Mouse (Mus musculus) heart, postnatal 4 days (tissue): ENCODE measurements at regions not wholly inside any gene's neighbourhood (a gene's known extent, or its start where the extent isn't known, plus 50 kb on each side); places are given as distances from the start of the nearest gene placed in this dataset.

ENCODE experiments used
- DNase-seq: peaks from one replicate; pipeline ENCODE4 v3.0.0; 2021

DNA sequence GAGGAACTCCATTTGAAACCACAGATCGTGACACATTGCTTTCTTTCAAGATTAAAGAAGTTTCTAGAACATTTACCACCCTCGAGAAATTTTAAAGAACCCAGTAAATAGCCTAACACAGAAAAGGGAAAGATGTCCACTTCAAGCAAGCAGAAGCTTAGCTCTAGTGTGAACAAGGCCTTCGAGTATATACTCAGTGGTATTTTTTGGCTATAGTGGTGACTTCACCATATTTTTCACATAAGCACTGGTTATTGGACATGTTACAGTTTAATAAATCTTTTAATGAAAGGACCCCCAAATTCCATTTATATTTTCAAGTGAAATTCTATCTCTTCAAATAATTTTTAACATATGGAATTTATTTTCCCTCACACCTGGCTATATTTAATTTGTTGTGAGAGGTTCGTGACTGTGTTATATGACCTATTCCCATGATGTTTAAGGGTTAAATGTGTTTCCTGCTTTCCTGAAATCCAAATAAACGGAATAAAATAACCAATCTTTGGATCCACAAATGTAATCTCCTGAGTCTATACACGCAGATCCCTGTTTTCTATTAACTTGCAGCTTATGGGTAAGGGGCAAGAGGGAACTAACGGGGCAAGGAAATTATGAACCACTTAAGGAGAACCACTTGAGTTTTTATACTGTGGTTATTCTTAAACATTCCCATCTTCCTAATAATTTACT is 60.6 kb upstream of the Tas2r134 start:
- no peak for DNase-seq

DNA sequence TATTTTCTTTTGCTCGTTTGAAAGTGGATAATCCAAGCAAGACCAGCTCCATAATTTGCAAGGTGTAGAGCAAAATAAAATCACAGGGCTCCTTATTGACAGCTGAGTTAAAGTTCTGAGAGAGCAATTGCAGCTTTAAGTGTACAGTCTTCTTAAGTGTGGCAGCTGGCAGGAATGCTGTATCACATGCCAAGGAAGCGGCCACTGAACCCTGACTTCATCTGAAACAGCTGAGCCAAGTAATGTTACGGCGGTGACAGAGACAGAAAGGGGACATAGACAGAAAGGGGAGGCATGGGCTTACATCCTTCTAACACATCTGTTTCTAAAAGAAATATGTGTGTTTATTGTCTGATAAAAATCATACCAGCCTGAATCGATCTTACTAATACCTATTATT is 63.4 kb upstream of the Tas2r134 start:
- DNase-seq = peak; percentile 7

DNA sequence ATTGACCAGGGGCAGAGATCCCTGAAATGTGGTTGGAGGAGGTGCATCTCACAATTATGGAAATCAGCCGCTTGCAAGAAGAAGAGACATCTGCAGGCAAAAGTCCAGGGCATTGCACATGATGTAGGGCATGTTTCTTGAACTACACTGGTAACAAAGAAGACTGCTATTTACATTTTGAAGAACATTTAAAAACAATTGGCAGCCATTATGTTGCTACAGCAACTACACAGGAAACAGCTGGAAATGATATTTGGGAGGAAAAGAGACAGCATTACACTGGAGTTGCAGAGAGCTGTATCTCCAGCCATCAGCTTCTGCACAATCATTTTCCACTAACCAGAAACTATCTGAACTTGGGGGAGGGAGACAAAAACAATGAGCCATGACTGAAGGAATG is 64.1 kb upstream of the Tas2r134 start:
- peak; percentile 4 for DNase-seq

DNA sequence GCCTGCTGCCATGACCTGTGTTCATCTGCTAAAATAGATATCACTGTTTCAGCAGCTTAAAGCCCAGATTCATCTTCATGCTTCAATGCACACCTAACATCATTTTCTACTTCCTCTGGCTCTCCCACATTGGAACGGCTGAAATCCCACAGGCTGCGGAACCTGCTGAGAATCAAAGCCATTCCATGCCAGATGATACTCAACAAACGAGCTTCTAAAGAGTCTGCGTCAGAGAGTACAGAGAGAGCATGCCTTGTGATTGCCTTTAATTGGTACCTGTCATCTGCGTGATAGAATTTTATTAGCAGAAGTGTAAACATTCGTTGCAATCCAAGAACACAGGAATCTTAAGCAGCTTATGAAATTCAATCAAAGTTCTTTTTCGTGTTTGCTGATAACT is 76.4 kb upstream of the Tas2r134 start:
- no peak for DNase-seq

DNA sequence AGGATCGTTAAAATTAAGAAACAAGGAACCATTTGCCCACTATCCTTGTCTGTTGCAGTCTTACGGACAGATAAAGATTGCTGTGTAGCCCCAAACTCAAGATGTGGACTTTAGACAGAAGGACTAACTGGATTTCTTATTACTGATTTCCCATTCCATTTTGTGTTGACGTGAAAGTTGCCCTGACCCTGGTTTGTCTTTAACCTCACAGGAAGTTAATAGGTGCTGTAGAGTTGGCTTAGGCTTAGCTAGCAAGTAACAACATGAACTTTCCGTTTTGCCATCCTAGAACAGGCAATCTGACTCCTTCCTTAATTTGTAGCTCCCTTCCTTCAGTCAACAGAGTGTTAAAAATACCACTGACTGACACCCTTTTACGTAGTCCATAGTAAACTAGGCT is 78.2 kb upstream of the Tas2r134 start:
- no peak for DNase-seq

DNA sequence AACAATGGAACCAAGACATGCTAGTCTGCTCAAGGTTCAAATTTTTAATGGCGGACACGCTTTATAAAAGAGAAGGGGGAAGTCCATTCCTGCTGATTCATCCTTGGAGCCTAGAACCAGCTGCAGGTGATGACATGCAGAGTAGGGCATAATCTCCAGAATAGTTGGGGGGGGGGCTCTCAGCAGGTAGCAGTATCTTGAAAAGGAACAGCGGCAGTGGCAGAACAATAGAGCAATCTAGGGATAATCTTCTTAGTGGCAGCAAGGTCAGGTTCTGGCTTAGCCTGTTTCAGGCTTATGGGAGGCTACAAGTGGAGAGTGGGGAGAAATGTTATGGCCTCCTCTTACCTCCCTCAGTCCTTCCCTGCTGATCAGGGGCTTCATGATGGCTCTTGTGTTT is 81.1 kb upstream of the Tas2r134 start:
- DNase-seq = no peak

DNA sequence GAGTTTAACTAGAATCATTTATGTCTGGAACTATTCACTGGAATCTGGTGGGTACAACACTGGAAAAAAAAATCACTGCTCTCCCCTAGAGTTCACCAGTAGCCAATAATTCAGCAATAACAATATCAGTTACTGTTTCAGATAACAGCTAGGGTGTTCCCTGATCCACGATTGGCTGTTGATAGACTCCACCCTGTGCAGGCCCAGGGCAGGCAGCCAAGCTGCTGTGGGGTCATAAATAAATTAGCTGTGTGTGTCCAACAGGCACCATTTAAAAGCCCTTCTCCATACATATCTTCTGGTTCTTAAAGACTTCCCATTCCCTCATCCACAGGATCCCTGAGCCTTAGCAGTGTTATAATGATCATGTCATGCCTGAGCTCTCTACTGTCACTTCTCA is 83.4 kb upstream of the Tas2r134 start:
- no peak for DNase-seq

DNA sequence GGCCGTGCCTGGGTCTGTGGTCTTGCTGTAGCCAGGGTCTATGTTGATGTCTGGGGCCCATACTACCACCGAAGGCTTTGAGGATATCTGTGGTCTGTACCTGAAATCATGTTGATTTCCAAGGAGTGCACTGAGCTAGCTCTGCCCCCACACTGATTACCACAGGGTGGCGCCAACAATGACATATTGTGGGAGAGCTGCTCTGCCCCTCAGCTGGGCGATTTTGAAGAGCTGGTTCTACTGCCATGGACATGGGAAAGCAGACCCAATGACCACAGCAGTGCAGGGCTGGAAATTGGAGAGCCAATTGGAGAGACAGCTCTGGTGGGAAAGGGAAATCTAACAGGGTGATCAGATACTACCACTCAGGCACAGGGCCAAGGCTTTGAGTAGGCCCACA is 85.0 kb upstream of the Tas2r134 start:
- peak; percentile 14 for DNase-seq

DNA sequence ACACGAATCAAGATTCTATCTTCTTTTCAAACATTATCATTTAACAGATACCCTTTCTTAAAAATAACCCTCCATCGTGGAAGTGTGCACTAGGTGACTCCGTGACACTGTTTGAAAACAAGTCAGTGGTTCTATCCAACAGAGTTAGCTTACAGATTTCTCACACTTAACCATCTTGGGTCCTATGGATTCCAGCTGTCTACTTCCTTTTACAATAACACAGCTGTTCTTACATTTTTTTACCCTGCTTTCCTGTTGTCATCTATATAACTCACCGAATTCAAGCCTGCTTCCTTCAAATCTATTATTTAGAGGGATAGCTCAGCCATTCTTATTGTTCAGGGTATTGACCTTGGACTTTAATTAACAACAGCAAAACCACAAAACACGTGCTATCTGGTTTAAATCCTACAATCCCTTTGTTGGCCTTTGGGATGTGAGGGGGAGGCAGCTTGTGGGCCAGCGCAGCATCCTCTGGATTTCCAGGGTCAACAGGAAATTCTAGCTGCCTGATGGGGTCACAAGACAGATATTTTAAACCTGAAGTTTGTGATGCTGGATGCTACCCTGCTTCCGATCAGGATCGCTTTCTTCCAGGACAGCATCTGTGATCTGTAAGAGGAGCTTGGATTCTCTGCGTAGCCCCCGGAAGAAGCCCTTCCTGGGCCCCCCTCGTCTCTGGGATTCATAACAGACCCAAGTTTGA is 94.4 kb upstream of the Tas2r134 start:
- no peak for DNase-seq

DNA sequence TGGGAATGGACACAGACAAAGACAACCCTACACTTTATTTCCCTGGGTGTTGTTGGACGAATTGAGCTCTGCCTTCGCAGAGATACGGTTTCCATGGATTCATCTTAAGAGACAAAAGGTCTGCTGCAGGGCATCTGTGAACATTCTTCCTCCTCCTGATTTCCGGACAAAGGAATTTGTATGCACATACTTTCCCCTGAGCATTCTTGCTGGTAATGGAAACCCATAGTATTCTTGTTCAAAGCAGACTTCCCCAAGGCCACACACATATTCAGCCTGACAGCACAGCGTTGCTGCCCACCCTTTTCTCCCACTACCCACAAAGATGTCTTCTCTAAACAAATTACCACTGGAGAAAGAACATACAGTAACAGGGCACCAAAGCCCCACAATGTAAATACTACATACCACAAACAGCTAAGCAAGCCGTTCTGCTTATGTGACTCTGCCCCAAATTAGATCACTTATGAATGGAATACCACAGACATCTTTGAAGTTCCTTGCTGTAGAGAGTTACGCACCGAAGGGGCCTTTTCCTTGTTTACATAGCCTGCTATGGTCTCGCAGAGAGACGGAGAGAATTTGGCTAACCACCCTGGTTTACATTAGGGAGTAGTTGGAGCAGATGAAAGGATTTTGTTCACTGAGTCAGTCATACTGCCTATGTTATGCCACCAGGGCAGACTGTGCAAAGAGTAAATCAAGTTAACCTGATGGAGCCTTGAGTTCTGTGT is 96.0 kb upstream of the Tas2r134 start:
- DNase-seq = no peak

DNA sequence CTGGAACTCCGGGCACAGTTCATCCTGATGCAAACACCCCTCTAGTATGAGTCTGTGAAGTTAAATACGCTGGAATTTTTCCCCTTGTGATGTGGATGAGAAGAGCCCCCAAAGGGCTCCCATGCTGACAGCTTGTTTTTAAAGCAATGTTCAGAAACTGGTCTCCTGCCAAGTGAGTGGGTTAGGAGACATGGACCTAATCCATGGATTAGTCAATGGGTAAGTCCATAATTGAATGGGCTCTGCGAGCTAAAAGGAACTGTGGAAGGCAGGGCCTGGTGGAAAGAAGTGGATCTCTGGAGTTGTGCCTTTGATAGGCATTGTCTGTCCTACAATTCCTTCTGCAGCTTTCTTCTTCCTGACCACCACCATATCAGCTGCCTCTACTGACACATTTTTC is 104.5 kb upstream of the Tas2r134 start:
- no peak for DNase-seq

DNA sequence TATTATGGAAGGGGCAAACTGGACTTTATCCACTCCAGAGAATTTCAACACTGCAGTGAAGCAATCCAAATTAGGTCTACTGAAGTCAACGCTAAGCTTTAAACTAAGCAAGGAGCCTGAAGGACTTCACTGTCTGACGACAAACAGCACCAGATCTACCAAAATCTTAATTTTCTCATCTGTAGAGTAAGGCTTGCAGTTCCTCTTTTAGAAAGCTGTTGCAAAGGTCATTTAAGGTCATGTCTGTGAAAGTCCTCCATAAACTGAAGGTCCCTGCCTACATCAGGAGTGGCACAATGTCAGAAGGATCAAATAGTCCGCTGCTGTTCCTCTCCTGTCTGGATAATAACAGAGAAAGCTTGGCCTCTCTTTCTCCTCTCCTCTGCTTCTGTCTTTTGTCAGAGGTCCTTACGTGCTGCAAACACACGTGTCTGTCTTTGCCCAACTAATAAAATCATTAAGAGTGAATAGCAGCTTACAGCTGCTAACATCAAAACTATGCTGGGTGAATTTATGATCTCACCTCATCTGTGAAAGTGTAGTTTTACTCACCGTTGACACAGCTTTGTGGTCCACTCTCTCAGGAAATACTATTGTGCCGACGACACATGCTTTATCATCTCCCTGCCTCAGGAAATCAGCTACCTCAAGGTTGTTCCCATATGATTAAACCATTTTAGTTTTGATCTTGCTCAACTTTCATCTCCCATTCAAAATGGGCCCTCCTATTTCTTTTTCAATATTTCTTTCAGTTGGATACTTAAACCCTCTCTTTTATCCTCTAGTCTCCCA is 117.9 kb upstream of the Tas2r134 start:
- DNase-seq = no peak

DNA sequence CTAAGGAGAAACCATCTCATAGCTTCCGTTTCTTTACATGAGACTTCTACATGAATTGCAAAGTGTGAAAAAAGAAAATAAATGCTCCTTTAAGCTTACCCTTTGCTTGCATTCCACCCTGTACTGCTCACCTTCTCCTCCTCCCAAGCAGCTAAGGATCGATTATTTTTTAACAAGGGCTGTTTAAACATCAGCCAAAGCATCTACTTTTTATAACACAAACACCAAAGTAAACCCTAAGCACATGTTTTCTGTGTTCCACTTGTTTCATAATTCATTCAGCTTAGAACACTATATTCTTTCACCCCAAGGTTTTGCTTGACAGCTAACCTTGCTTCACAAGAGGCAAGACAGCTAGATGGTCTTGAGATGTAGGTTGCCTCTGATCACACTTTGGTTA is 129.4 kb upstream of the Tas2r134 start:
- no peak for DNase-seq

DNA sequence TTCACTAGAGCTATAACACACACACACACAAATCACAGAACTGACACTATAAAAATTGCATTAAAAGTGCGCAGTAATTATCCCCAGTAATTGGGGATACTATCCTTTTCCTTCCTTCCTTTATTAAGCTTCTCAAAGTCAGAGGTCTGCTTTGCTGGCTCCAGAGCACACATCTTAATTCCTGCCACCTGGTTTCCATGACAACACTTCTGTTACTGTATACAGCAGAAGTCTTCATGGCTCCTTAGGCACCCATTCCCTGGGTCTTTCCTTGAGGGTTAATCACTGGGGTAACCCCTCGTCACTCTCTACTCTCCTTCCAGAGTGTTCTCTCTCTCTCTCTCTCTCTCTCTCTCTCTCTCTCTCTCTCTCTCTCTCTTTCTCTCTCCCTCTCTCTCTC is 153.6 kb upstream of the Tas2r134 start:
- DNase-seq = no peak

DNA sequence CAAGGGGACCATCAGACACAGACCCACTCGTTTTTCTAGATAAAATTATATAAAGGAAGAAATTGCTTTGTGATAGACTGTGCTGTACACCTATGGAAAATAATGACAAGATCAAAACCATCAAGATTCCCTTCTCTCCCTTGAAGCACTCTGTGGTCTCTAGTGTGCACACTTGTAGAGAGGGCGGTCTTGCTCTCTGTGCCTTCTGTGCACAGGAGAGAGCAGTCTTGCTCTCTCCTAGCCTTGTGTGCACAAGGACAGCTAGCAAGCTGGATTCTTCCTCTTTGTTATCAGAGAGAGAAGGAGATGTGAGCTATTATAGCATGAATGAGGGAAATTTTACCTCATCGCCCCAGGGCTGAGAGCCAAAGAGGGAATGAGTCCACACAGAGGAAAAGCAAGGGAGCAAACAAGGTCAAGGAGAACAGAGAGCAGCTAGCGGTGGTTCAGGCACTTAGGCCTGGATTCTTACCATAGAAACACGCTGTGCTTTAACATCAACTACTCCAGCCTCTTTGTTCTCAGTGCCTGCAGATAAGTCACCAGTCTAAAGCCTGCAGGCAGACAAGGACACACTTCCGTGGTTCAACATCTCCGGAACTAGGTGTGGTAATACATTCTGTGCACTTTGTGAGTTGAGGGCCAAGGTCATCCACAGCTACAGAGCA is 160.2 kb upstream of the Tas2r134 start:
- DNase-seq = peak; percentile 25

DNA sequence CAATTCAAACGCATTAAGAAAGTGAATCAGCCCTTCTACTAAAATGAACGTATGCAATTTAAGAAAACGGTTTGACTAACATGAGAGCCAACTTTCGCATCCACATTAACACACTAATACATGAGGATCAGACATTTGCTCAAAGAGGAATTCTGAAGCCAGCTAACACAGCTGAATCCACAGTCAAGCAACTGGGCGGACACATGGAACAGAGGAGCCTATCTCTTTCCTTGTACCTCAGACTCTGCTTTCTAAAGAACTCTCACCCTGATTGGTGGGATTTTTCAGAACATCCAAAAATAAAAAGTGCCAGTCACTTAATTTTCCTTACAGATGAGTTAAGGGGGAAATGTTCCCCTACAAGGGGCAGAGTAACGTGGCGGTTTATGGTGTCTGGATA is 161.3 kb upstream of the Tas2r134 start:
- no peak for DNase-seq

DNA sequence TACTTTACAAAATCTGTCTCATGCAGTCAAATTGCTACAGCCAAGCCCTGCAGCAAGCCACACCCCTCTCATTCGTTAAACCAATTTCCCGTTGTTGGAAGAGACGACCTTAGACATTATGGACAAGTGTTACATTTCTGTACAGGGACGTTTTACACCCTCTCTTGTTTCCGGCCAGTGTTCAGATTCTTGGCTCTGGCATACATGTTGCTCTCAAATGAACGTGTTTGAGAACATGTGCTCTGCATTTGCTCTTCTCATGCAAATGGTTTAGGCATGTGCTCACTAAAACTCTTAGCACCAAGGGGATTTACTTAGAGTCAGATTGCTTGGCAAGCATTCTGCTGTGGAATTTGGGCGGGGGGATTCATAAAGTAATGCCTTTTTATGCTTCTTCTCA is 161.7 kb upstream of the Tas2r134 start:
- DNase-seq = no peak

DNA sequence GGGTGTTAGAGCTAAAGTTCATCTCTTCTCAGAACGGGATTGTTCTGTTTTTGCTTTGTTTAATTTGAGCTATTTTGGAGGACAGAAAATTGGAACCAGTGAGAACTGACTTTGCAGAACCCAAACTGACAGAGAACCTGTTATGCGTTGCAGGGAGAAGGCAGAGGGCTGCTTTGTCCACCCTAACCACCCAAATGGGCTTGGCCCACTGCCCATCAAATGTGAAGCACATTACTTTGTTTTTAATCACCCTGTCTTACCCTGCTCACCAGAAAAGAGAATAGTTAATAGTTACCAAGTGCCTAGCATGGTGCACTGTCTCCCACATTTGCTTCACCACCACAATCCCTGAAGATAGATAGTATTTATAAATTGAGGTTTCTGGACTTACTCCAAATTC is 163.0 kb upstream of the Tas2r134 start:
- DNase-seq = no peak

DNA sequence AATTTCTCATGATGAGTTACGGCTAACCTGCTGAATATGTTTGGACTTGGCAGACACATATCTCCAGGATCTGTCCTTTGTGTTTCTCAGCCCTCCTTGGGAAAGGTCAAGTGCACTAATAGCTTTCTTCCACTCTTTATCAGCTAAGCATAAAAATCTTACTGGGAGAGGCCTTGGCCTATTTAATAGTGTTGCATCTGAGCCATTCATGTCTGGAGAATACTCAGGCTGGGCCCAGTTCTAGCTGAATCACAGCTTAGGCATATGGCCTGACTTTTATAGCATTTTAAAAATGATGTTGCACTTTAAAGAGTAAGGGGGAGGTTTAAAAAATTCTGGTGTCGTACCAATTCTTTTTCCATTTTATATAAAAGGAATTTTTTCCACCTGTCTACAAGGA is 166.4 kb upstream of the Tas2r134 start:
- DNase-seq = no peak

DNA sequence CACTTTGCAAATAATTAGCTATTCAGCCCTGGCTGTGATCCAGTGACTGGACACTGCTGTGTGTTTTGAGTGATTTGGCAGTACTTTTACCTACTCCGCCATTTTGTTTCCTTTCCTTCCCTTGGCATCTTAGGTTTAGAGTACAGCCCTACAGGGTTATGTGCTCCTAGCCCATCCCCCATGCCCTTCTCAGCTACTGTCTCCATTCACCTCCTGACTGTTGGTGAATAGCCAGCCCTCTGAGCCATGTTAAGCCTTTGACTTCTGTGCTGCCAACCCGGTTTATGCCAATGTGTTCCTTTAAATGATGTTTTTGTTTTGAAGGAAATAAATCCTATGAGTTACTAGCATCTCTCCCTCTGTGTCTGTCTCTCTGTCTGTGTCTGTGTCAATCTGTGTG is 167.8 kb upstream of the Tas2r134 start:
- DNase-seq = no peak

DNA sequence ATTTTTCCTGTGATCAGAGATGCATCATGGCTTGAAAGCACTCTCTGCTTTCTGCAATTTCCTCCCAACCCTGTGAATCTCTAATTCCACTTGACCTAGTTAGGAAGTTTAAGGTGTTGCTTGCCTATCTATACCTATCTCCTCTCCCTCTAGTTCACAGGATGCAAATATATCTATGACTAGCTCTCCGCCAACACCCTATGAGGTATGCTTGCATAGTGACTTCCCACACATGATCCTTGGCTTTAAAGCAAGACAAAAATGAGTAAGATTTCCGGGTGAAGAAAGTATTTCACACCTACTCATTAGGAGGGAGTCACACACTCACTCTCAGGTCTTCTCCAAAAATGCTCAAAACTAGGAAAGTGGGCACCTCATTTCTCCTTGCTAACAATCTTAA is 169.6 kb upstream of the Tas2r134 start:
- no peak for DNase-seq

DNA sequence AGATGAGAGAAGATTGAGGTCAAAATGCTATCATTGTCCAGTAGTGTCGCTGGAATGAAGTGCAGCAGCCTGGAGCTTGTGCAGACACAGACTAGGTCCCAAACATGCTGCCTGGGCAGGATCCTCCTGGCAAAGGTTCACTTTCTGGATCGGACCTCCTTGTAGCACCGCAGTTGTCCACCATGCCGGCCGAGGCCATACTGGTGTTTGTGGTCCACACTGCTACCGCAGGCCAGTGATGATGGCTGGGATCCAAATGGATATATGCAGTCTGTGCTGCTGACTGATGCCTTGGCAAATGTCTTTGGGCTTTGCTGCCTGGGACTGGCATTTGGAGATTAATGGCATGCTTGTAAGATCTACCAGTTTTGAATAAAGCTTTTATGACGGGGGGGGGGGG is 174.5 kb upstream of the Tas2r134 start:
- DNase-seq = no peak

DNA sequence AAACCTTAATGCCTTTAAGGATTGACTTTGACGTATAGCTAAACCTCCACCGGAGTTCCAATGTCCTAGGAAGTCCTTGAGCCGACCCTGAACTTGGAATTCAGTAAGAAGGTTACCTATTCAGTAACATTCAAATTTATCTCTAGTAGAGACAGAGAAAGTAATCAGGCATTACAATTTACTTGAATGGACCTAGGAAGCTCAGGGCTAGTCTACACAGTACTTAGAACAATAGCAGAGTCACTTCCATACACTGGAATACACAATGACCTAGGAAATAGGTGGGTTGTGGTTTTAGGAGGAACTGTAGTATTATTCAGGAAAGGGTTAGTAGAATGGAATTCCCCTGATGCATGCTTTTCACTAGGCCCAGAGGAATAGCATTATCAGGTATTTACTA is 179.2 kb upstream of the Tas2r134 start:
- no peak for DNase-seq
